Mouse (Mus musculus) small intestine, adult 2 months (tissue): ENCODE data around the gene Znrf3. TPM values are rescaled to one million over a fixed set of nuclear protein-coding genes. Genes with fewer than 3 reads are reported as not detected.

Experiments used
- H3K27ac ChIP-seq: fragments of 200-500 bp; 2 replicates; pipeline ENCODE4 v1.5.1; 2012; ENCODE audit warnings: low read depth, low read length, control low read depth, inconsistent platforms; ENCODE audit not compliant: insufficient read depth
- H3K27me3 ChIP-seq: fragments of 200-500 bp; 2 replicates; pipeline ENCODE4 v1.6.1; 2012; ENCODE audit warnings: mild to moderate bottlenecking, moderate library complexity, low read length, inconsistent platforms; ENCODE audit not compliant: control insufficient read depth, insufficient read depth
- H3K36me3 ChIP-seq: fragments of 200-500 bp; 2 replicates; pipeline ENCODE4 v1.6.1; 2012; ENCODE audit warnings: mild to moderate bottlenecking, low read length, control low read depth, inconsistent platforms; ENCODE audit not compliant: control insufficient read depth, insufficient read depth
- H3K4me1 ChIP-seq: fragments of 200-500 bp; 2 replicates; pipeline ENCODE4 v1.6.1; 2012; ENCODE audit warnings: low read length, inconsistent platforms, mixed read lengths; ENCODE audit not compliant: control insufficient read depth, insufficient read depth, insufficient read length
- H3K4me3 ChIP-seq: fragments of 200-500 bp; 2 replicates; pipeline ENCODE4 v1.5.1; 2012; ENCODE audit warnings: low read depth, mild to moderate bottlenecking, control low read depth, inconsistent platforms, low read length, moderate library complexity
- CTCF ChIP-seq: fragments of 200-500 bp; IDR thresholded peaks from 2 replicates; pipeline ENCODE4 v1.5.1; 2012; ENCODE audit warnings: low read depth, mild to moderate bottlenecking, control low read depth, inconsistent platforms, low read length, moderate library complexity, mixed read lengths; ENCODE audit not compliant: insufficient replicate concordance, insufficient read length; ENCODE audit errors: extremely low read depth
- POLR2A ChIP-seq: fragments of 200-500 bp; IDR thresholded peaks from 2 replicates; pipeline ENCODE4 v1.6.1; 2012; ENCODE audit warnings: low read depth, mild to moderate bottlenecking, control low read depth, inconsistent platforms, low read length, moderate library complexity
- WGBS: fragments of 180-500 bp; shearing (Covaris S2); methylation state at CpG from one replicate; pipeline ENCODE4 v1.1.7; 2018; 5-methylcytosine and 5-hydroxymethylcytosine counted together
- polyA plus RNA-seq: library from polyadenylated mRNA; depleted of rRNA; stranded (reverse); fragments of >200 nt; gene quantifications from 2 replicates; pipeline ENCODE4 v1.2.3, GENCODE M21; 2012

The Znrf3 gene
- polyA plus RNA-seq, 1 experiment: 4.1 TPM

DNA sequence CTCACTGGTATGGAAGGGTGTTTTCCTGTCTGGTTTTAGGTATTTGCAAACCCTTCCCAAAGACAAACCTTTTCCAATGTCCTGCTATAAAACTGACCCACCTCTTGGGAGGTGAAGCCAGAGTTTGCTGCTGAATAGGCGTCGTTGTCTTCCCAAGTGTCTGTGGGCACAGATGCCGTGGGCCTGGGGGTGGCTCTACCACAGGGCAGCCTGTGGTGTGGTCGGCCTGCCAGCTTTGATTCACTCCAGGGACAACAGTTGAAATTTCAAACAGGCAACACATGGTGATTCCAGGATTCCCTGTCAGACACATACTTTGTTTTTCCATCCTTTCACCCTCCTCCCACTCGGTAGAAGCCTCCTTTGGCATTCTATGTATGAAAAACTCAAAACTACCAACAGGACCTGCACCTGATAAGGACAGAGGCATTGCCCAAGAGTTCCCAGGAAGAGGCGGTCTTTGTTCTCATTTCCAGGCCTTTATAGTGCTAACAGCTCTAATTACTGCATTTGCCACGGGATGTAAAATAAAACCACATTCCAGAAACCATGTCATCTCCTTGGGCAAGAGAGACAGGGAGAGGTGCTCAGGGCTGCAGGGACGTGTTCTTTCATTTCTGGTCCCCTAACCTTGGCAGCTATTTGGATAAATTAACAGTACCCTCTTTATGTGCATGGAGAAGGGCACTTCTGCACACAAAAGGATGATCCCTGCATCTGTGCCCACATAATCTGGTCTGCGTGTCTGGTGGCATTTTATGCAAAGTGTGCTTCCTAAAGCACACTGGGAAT is 173.2 kb downstream of the Znrf3 start:
- Histone ChIP-seq H3K27ac (no peak overlapping the region), H3K27me3 (no peaks in the 10 kb centered on the region), H3K4me3 (no peak overlapping the region), H3K36me3 (no peaks in the 10 kb centered on the region), H3K4me1 (no peaks in the 10 kb centered on the region)
- no peak for TF ChIP-seq POLR2A
- no peak for TF ChIP-seq CTCF
- 65% methylated on average over 9 of the region's 9 CpGs for WGBS

DNA sequence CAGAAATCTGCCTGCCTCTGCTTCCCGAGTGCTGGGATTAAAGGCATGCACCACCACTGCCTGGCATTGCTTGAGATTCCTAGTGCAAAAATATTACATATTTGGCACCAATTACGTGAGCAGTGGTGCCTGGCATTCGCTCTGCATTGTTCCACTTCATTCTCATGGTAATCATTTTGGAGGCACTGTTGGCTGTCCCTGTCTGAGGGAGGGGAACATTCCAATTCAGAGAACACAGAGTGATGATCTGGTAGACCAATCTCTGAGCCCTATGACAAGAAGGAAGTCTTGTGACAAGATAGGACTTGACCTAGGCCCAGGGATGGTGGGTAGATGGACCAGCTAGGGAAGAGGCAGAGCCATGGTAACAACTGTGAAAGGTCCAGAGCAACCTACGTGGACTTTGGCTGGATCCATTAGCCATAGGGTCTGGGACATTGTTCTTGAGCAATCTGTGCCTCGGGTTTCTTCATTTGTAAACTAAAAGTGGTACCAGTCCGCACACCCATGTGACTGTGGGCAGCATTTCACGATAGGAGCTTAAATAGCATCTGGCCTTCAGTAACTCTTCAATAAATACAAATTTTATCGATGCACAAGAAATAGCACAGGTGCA is 174.7 kb downstream of the Znrf3 start:
- no peaks in the 10 kb centered on the region for H3K36me3 ChIP-seq
- no peak overlapping the region for H3K4me3 ChIP-seq
- WGBS: 87% methylated on average over 8 of the region's 8 CpGs
- TF ChIP-seq POLR2A: no peak
- no peak for TF ChIP-seq CTCF
- H3K27ac ChIP-seq: no peak overlapping the region
- no peaks in the 10 kb centered on the region for H3K27me3 ChIP-seq
- no peaks in the 10 kb centered on the region for H3K4me1 ChIP-seq

DNA sequence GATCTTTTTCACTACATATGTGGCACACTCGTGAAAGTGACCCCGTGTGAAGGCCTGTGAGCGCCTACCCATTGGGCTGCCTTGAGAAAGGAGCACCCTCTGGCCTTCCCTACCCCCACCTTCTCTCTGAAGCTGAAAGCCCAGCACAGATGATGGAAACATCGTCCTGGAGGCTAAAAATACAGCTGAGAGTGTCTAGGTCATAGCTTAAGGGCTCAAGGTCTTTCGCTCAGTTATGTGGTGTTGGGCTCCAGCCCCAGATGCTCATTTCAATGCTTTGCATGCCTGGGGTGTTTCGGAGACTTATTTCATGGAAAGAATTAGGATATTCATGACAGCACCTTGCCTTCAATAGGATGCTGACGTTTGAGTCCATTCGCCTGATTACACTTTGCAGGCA is 178.9 kb downstream of the Znrf3 start:
- H3K4me1 ChIP-seq: no peaks in the 10 kb centered on the region
- TF ChIP-seq CTCF (no peak), POLR2A (no peak)
- no peaks in the 10 kb centered on the region for H3K36me3 ChIP-seq
- WGBS: 86% methylated on average over 8 of the region's 8 CpGs
- H3K4me3 ChIP-seq: no peak overlapping the region
- no peak overlapping the region for H3K27ac ChIP-seq
- no peaks in the 10 kb centered on the region for H3K27me3 ChIP-seq

DNA sequence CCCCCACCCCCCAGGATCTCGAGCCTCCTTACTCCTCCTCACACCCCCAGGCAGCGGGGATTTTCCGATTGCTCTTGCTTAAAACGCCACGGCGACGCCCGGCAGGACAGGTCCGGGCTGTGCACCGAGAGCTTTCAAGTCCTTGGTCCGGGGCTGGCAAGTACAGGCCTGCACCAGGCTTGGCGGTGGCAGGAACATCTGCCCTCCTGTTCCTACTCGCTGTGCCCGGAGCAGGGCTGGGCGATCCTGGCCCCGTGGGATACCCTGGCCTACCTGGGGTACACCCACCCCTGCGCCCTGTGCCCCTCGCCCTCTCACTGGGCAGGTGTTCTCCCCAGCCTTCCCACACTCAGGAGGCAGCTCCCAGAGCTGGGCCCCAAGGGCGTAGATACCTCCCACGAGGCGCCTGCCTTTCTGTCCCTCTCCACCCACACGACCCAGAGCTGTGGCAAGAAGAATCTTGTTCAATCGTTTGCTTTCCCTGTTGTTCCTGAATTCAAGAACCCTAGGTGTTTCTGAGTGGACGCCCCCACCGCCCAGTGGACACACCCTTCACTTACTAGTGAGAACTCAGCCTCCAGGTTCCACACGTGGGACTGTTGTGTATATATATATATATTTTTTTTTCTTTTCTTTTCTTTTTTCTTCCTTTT is 181.4 kb downstream of the Znrf3 start:
- Histone ChIP-seq H3K4me3 (no peak overlapping the region), H3K27ac (no peak overlapping the region), H3K4me1 (peaks cover 3% of the 10 kb centered on the region; the same call in 1 of the 2 replicates), H3K27me3 (no peaks in the 10 kb centered on the region), H3K36me3 (no peaks in the 10 kb centered on the region)
- TF ChIP-seq CTCF: no peak
- no peak for TF ChIP-seq POLR2A
- 73% methylated on average over 26 of the region's 26 CpGs for WGBS

DNA sequence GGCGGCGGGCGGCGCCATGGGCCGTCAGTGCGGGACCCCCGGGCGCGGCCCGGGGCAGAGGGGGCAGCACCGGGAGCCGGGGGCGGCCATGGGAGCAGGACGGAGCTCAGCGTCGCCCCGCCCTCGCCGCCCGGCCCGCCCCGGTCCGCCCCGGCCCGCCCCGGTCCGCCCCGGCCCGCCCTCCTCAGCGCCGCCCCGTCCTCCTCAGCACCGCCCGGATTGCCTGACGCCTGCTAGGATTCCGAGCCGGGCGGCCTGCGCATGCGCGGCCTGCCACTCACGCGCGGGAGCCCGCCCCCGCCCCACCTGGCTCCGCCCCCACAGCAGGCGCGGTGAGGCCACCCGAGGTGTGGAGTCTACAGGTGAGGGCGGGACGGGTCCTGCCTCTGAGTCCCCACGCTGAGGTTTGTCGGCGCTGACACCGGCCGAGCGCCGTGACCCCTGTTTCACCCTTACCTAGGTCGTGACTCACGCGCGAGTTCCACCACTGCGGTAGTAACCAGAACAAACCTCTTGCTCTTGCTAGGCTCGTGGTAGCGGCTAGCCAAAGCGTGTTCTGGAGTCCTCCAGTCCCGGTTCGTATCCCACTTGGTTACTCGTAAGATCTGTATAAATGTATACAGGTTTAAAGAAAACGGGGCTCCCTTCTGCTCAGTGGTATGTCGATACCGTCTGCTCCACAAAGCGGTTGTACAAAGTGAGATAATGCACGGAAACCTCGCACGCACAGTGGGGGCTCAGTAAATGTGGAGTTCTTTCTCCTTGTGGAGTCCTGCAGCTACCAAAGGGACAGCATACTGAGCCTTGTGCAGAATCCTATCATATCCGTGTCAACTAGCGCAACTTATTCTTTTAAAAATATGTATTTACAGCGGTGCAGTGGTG is 182.9 kb downstream of the Znrf3 start, which contains the start of gene Kremen1:
Gene Kremen1 (minus strand): TSS at position 51 of the 885 bp plus-strand sequence.
- Histone ChIP-seq H3K27me3 (no peaks in the 10 kb centered on the region), H3K36me3 (no peaks in the 10 kb centered on the region), H3K4me3 (peak within 1 kb of the TSS; percentile 87), H3K4me1 (peaks cover 3% of the 10 kb centered on the region; the same call in 1 of the 2 replicates), H3K27ac (no peak within 1 kb of the TSS)
- WGBS: 2% methylated on average over 74 of the region's 80 CpGs
- TF ChIP-seq POLR2A (no peak), CTCF (no peak)

DNA sequence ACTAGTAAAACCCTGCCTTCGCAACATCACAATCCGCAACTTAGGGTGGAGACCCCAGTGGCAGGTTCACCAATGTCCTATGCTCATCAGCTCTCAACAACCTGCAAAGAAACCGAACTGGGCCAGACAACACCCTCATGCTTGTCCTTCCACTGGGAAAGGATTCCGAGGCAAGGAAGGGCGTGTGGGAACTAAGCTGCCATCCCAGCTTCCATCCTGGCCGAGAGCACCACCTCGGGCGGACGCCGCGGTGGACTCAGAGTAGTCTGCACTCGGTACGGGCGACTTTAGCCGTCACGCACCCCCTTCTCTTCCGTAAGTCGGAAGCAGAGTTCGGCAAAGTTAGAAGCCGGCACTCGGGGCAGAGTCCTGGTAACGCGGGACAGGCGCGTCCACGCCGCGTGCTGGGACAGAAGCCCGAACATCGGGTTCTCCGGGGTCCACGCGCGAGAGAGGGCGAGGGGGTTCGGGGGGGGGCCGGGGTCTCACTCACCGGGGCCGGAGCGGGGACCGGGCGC is 183.6 kb downstream of the Znrf3 start:
- H3K36me3 ChIP-seq: no peaks in the 10 kb centered on the region
- TF ChIP-seq POLR2A (no peak), CTCF (no peak)
- H3K4me1 ChIP-seq: peaks cover 7% of the 10 kb centered on the region
- H3K27me3 ChIP-seq: no peaks in the 10 kb centered on the region
- no peak overlapping the region for H3K27ac ChIP-seq
- WGBS: under 1% methylated on average over 42 of the region's 42 CpGs
- peak overlapping the region; percentile 64 for H3K4me3 ChIP-seq
